Mouse (Mus musculus): ENCODE measurements at regions not wholly inside any gene's neighbourhood (a gene's known extent, or its start where the extent isn't known, plus 50 kb on each side); places are given as distances from the start of the nearest gene placed in this dataset.

DNA sequence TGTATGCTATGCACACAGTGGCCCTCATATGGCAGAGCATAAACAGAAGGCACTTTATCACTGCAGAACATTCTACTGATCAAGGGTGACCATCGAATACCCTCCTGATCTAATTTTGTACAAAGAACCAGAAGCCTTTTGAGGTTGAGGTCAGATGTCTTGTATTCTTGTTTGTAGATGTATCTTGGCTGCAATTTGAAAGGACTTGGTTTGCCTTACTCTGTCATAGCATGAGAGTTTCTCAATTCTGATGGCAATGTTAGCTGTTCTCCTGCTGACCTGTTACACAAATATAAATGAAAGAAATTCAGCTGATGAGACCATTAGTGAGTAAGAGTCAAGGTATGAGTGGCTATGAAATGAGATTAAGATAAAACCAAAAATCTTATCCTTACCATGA is 199.1 kb upstream of the Aldoart1 start:
- DNase-seq = no peak

- DNase-seq = no peak
These were observed 195.4 kb upstream of the Aldoart1 start for GRCm38 (mm10) chr4:73047804-73048203.

- no peak for DNase-seq
These were observed 191.9 kb upstream of the Aldoart1 start for GRCm38 (mm10) chr4:73044356-73044755.

GRCm38 (mm10) chr4:73042672-73043071 is 190.2 kb upstream of the Aldoart1 start:
- DNase-seq = no peak

GRCm38 (mm10) chr4:73041486-73041885 is 189.1 kb upstream of the Aldoart1 start:
- no peak for DNase-seq

DNA sequence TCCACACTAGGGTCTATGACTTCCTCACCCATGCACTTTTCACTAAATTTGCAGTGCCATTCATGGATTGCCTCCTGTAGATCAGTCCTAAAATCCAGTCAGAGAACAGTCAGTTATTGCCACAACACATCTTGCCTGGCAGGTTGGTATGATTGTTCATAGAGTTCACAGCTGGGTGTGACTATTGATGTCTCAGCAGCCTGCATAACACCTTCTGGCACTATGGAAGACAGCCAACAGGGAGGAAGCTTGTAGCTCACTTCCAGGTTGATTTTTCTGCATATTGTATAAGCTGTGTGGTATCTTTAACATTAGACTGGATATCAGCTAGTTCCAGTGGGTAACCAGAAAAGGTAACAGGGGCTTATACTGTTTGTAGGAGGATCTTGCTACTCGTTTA is 145.3 kb upstream of the Aldoart1 start:
- no peak for DNase-seq

DNA sequence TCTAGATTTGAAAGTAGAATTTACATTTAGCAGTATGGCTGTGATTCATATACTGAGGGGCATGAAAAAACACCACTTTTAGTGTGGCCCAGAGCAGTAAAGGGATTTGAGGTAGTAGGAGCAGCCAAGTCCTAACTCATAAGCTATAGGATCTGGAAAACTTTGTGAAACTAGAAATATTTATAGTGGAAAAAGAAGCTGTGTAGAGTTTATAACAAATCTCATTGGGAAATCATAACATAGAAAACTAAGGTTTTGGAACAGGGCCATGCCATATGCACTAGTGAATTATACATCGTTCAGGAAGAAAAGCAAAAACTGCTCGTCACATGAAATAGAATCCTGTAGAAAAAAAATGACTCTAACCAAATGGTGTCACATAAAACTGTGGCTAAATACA is 143.7 kb upstream of the Aldoart1 start:
- DNase-seq = no peak

- DNase-seq = no peak
These were observed 94.0 kb upstream of the Aldoart1 start for GRCm38 (mm10) chr4:72946369-72946981.

GRCm38 (mm10) chr4:72923396-72923795 is 71.0 kb upstream of the Aldoart1 start:
- DNase-seq = no peak

- DNase-seq = peak; percentile 2
These were observed 62.6 kb upstream of the Aldoart1 start for GRCm38 (mm10) chr4:72914991-72915390.

All from cerebellum, adult 11 months (tissue).